Mouse (Mus musculus) G1E (cell line): ENCODE data around the gene Zfp981.
"Not testable (repeated sequence)": the region's sequence is repeated elsewhere in the genome, so short reads cannot be mapped to it uniquely, and the experiment has no call there.

ENCODE experiments used
- CTCF ChIP-seq: IDR thresholded peaks from 2 replicates; pipeline ENCODE4 v1.5.1; 2012; ENCODE audit warnings: low read depth, low read length, inconsistent platforms, mixed read lengths
- GATA1 ChIP-seq: IDR thresholded peaks from 2 replicates; pipeline ENCODE4 v1.6.1; 2012; ENCODE audit warnings: borderline replicate concordance, low read length, inconsistent platforms, mixed read lengths
- GATA2 ChIP-seq: IDR thresholded peaks from 2 replicates; pipeline ENCODE4 v1.6.1; 2012; ENCODE audit warnings: low read depth, low read length, inconsistent platforms, borderline replicate concordance
- POLR2AphosphoS5 ChIP-seq: IDR thresholded peaks from 2 replicates; pipeline ENCODE4 v1.6.1; 2012; ENCODE audit warnings: low read depth, low read length, inconsistent platforms; ENCODE audit not compliant: insufficient replicate concordance
- TAL1 ChIP-seq: conservative IDR thresholded peaks from 2 replicates; pipeline ENCODE4 v1.6.1; 2012; ENCODE audit warnings: low read depth, low read length, inconsistent platforms, mixed read lengths

DNA sequence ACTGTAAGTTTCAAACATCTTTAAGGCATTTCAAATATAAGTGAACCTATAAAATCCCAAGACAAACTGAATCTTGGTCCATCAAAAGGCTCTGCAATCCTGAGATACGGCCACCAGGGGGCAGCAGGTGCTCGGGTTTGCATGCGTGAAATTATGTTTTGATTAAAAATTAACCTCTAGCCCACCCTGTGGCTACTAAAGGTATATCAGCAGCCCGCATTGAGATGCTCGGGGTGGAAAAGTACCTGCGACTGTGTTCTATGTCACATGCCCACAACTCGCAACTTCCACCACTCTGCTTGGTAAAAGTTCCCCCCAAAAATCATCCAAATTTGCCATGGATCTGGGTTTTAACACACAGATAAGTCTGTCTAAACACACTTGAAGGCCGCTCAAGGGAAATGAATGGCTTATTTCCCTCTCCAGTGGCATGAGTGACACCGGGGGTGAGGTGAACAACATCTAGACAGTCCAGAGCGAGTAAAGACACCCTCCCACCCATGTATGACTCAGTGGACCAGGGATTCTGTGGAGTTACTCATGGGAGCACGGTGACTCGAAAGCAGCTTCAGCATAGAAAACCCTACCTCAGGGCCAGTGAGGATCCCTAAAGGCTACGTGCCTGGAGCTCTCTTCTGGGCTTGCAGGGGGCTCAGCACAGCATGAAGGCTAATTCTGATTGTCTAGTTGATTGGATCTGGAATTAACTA lies 18.1 kb upstream of the Zfp981 start:
- not testable (repeated sequence) for TF ChIP-seq CTCF, GATA1, GATA2, POLR2AphosphoS5, TAL1
